Mouse (Mus musculus) neural tube, embryonic 11.5 days (tissue): ENCODE results near the gene Npcd. TPM values are rescaled to one million over a fixed set of nuclear protein-coding genes. Genes with fewer than 3 reads are reported as not detected.
"Not testable (repeated sequence)": the region's sequence is repeated elsewhere in the genome, so short reads cannot be mapped to it uniquely, and the experiment has no call there.

ENCODE experiments used
- ATAC-seq: fragments of 200-750 bp; cut with Nextera tagmentation; 2 replicates; pipeline ENCODE4 v1.8.0; 2017; ENCODE audit warnings: moderate number of reproducible peaks, mild to moderate bottlenecking, moderate TSS enrichment, moderate library complexity; ENCODE audit not compliant: insufficient read depth, low FRiP score, low TSS enrichment
- DNase-seq: peaks from one replicate; pipeline ENCODE4 v3.0.0-alpha.2; 2015; ENCODE audit warnings: low spot score
- H3K27ac ChIP-seq: fragments of 300-500 bp; sonication (generic); 2 replicates; pipeline ENCODE4 v1.5.1; 2014; ENCODE audit warnings: low read depth, mild to moderate bottlenecking, low read length
- H3K27me3 ChIP-seq: fragments of 300-500 bp; sonication (generic); 2 replicates; pipeline ENCODE4 v1.6.1; 2014; ENCODE audit warnings: mild to moderate bottlenecking, low read length, mixed read lengths; ENCODE audit not compliant: control insufficient read depth, insufficient read depth
- H3K36me3 ChIP-seq: fragments of 300-500 bp; sonication (generic); 2 replicates; pipeline ENCODE4 v1.6.1; 2014; ENCODE audit warnings: mild to moderate bottlenecking, low read length, moderate library complexity, mixed read lengths; ENCODE audit not compliant: control insufficient read depth, insufficient read depth
- H3K4me1 ChIP-seq: fragments of 300-500 bp; sonication (generic); 2 replicates; pipeline ENCODE4 v1.6.1; 2014; ENCODE audit warnings: low read length, mixed read lengths; ENCODE audit not compliant: control insufficient read depth, insufficient read depth
- H3K4me2 ChIP-seq: fragments of 300-500 bp; sonication (generic); 2 replicates; pipeline ENCODE4 v1.6.1; 2014; ENCODE audit warnings: low read depth, mild to moderate bottlenecking, moderate library complexity
- H3K4me3 ChIP-seq: fragments of 300-500 bp; sonication (generic); 2 replicates; pipeline ENCODE4 v1.5.1; 2014; ENCODE audit warnings: low read depth, low read length
- H3K9ac ChIP-seq: fragments of 300-500 bp; sonication (generic); 2 replicates; pipeline ENCODE4 v1.6.1; 2014; ENCODE audit warnings: mild to moderate bottlenecking, low read length
- H3K9me3 ChIP-seq: fragments of 300-500 bp; sonication (generic); 2 replicates; pipeline ENCODE4 v1.6.1; 2016; ENCODE audit warnings: low read length; ENCODE audit not compliant: control insufficient read depth
- WGBS: fragments of 180-500 bp; shearing (Covaris S2); extraction: QIAGEN DNeasy Blood & Tissue Kit; methylation state at CpG from one replicate; pipeline ENCODE4 v1.1.7; 2014; 5-methylcytosine and 5-hydroxymethylcytosine counted together
- polyA plus RNA-seq: library from polyadenylated mRNA; unstranded; fragments of >200 nt; fragmentation: Nextera tagmentation; extraction: Ambion mirVana; gene quantifications from 2 replicates; pipeline ENCODE4 v1.2.1, GENCODE M21; 2014

Gene Npcd
- polyA plus RNA-seq, 1 experiment from 2014 or later: not detected

- 88% methylated on average over 9 of the region's 9 CpGs for WGBS
- Histone ChIP-seq H3K27ac (no peak overlapping the region), H3K4me1 (peaks cover 13% of the 10 kb centered on the region), H3K4me2 (no peak overlapping the region), H3K4me3 (no peak overlapping the region), H3K9me3 (no peaks in the 10 kb centered on the region), H3K27me3 (no peaks in the 10 kb centered on the region), H3K36me3 (no peaks in the 10 kb centered on the region; the same call in none of the 2 replicates), H3K9ac (no peak overlapping the region)
- DNase-seq (no peak), ATAC-seq (no peak)
These were observed 7.7 kb downstream of the Npcd start for GRCm38 (mm10) chr15:79826221-79826935.

DNA sequence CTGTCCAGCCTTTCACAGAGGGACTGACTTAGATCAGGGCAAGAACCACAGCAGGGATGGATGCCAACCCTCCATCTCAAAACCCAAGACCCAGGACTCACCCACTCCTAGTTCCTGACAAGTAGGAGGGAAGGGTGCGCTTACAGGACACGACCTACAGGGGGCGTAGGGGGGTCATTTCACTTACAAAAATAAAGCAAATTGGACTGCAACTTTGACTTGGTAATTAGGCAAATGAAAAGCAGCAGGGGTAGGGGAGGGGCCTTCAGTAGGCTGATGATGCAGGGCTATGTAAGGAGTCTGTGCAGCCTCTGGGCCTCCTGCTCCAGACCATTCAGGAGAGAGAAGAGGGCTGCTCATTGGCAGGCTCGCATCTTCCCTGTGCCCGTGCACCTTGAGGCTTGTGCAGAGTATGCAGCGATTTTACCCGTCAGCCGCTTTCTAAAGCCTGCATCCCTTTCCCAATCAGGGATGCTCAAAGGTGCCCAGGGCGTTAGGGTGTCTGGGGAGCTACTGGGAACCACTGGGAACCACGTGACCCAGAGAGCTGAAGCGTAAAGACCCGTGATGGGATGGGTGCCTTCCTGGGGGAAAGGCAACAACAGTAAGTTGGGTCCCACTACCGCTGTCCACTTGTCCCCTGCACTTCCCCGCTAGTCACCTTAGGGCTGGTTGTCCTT is 8.8 kb downstream of the Npcd start:
- ATAC-seq (no peak), DNase-seq (peak; percentile 55)
- no peak overlapping the region for H3K4me2 ChIP-seq
- 58% methylated on average over 14 of the region's 14 CpGs for WGBS
- no peak overlapping the region for H3K9ac ChIP-seq
- no peaks in the 10 kb centered on the region; the same call in none of the 2 replicates for H3K36me3 ChIP-seq
- H3K27me3 ChIP-seq: no peaks in the 10 kb centered on the region
- peaks cover 13% of the 10 kb centered on the region for H3K4me1 ChIP-seq
- no peak overlapping the region for H3K27ac ChIP-seq
- H3K9me3 ChIP-seq: no peaks in the 10 kb centered on the region
- no peak overlapping the region for H3K4me3 ChIP-seq

- H3K27ac ChIP-seq: no peak overlapping the region
- no peak for ATAC-seq
- H3K4me3 ChIP-seq: no peak overlapping the region
- H3K9ac ChIP-seq: no peak overlapping the region
- H3K27me3 ChIP-seq: no peaks in the 10 kb centered on the region
- no peak for DNase-seq
- WGBS: 66% methylated on average over 19 of the region's 19 CpGs
- peaks cover 4% of the 10 kb centered on the region for H3K4me1 ChIP-seq
- H3K36me3 ChIP-seq: no peaks in the 10 kb centered on the region; the same call in none of the 2 replicates
- no peak overlapping the region for H3K4me2 ChIP-seq
- no peaks in the 10 kb centered on the region for H3K9me3 ChIP-seq
These were observed 10.3 kb downstream of the Npcd start for GRCm38 (mm10) chr15:79823588-79824280.

DNA sequence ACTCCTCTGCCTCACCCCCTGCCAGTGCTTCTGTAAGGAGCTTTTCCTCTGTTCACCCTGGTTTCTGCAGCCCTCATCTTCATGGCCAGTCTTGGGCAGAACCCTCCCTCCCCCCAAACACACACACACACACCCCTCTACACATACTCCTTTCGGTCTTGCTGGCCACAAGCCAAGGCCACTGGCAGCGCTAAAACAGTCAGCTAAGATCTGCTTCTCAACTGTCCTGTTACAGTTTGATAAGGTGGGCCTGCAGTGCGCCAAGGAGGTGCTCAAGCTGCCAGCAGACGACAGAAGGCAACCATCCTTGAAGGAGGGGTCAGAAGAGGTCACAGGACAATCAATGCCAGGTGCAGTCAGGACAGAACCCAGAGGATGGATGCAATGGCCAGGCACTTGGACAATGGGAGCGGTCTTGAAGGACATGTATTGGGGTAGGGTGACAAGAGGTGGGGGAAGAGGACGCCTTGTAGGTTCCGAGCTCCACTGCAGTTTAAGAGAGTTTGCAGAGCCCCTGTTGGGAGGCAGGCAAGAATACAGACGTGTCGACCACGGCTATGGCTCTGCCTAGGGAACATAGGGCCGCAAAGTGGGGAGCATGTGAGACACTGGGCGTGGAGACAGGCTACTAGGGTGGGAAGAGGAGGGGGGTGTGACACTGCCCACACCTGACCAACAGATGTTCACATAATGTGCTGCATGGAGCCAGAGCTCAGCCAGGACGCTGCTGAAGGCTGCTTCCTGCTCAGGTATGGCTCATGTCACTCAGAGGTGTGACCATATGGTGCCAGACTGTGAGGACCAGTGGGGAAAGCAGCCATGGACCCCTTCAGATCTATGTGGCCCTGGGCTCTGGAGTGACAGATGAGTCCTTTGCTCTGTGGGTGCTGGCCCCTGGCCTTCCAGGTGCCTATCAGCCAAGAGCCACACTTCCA is 11.5 kb downstream of the Npcd start:
- H3K4me1 ChIP-seq: no peaks in the 10 kb centered on the region; the same call in 1 of the 2 replicates
- DNase-seq: no peak
- no peak overlapping the region for H3K27ac ChIP-seq
- H3K4me3 ChIP-seq: no peak overlapping the region
- H3K9ac ChIP-seq: no peak overlapping the region
- H3K9me3 ChIP-seq: no peaks in the 10 kb centered on the region; the same call in 1 of the 2 replicates
- 75% methylated on average over 13 of the region's 13 CpGs for WGBS
- no peak for ATAC-seq
- no peak overlapping the region for H3K4me2 ChIP-seq
- no peaks in the 10 kb centered on the region; the same call in 1 of the 2 replicates for H3K36me3 ChIP-seq
- H3K27me3 ChIP-seq: no peaks in the 10 kb centered on the region

GRCm38 (mm10) chr15:79818325-79818724 is 15.7 kb downstream of the Npcd start:
- WGBS: 92% methylated on average over 4 of the region's 4 CpGs
- no peak for ATAC-seq

GRCm38 (mm10) chr15:79813666-79814258 is 20.3 kb downstream of the Npcd start:
- ATAC-seq: no peak
- Histone ChIP-seq H3K4me1 (0 out of 2 replicates have a peak, but pooled peaks cover 3% of the 10 kb centered on the region), H3K27me3 (no peaks in the 10 kb centered on the region), H3K4me2 (no peak overlapping the region), H3K9ac (no peak overlapping the region), H3K27ac (no peak overlapping the region), H3K9me3 (no peaks in the 10 kb centered on the region; the same call in 1 of the 2 replicates), H3K36me3 (no peaks in the 10 kb centered on the region), H3K4me3 (no peak overlapping the region)
- DNase-seq: no peak
- 57% methylated on average over 8 of the region's 8 CpGs for WGBS

More at GRCm38 (mm10) chr15:79818325-79818724, 15.7 kb downstream of the Npcd start:
- H3K4me3 ChIP-seq: no peak overlapping the region
- H3K9me3 ChIP-seq: no peaks in the 10 kb centered on the region; the same call in 1 of the 2 replicates
- H3K27ac ChIP-seq: no peak overlapping the region
- no peak overlapping the region for H3K4me2 ChIP-seq
- no peaks in the 10 kb centered on the region for H3K36me3 ChIP-seq
- 0 out of 2 replicates have a peak, but pooled peaks cover 3% of the 10 kb centered on the region for H3K4me1 ChIP-seq
- H3K27me3 ChIP-seq: no peaks in the 10 kb centered on the region
- H3K9ac ChIP-seq: no peak overlapping the region
- no peak for DNase-seq

DNA sequence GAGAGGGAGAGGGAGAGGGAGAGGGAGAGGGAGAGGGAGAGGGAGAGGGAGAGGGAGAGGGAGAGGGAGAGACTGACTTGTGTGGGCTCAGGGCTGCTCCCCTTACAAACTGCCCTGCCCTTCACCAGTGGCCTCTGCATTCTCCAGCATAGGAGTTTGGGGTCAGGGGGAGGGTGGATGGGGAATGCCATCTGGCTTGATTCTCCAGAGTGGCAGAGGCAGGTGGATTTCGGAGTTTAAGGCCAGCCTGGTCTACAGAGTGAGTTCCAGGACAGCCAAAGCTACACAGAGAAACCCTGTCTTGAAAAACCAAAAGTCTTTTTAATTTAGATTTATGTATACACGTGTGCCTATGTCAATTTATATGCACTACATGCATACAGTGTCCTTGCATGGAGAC is 21.2 kb downstream of the Npcd start:
- H3K9me3 ChIP-seq, H3K4me2 ChIP-seq, DNase-seq, ATAC-seq, H3K4me1 ChIP-seq, H3K9ac ChIP-seq, H3K27ac ChIP-seq, H3K4me3 ChIP-seq, H3K27me3 ChIP-seq, H3K36me3 ChIP-seq: not testable (repeated sequence)
- 66% methylated on average over 2 of the region's 2 CpGs for WGBS
